Mouse (Mus musculus) kidney, postnatal 36 days (tissue): ENCODE data around the gene Rer1.

Experiments
- DNase-seq, 2 experiments: peaks; one replicate each; pipeline ENCODE4 v3.0.0; 2021 to 2022; ENCODE audit warnings: mixed read lengths in 2 of 2

Rer1 gene

DNA sequence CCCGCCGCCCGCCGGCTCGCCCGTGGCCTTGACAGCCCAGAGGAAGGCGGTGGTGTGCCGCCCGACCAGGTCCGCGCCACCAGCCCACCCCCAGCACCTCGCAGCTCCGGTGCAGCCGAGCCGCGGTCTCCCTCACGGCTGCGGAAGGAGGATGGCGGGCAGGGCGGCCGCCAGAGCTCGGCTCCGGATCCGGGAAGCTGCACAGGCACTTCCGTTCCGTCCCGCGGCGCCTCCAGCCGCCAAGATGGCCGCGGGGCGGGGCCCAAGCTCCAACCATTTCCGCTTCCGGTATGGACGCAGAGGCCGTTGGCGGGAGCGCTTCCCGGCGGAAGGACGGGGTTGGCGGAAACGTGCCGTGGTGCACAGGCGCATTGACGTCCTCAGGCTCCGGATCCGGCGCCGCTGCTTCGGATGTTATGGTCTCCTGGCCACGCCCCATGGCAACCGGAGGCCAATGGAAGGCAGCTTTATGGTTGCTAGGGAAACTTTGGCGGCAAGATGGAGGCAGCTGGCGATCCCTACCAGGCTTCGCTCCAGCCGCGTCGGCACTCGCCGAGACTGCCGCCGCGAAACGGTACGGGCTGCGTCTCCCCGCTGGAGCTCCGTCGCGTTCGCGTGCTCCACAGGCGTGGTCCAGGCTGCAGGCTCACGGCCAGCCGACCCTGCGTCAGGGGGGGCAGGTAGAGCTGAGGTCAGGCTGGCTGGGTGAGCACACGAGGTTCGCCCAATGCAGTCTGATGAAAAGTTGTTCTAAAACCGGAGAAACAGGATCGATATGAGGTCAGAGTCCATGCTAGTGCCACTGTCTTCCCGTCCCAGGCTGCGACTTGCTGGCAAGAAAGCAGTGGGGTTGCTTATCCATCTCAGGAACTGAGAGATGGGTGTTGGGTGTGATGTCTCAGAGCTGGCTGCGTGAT is at the start of gene Rer1, which contains the start of gene Morn1:
TSS of gene Rer1 (minus strand) at position 275 of the 917 bp plus-strand sequence.
TSS of gene Morn1 (plus strand) at position 470 of the 917 bp plus-strand sequence.
- DNase-seq = peak; percentile 100

DNA sequence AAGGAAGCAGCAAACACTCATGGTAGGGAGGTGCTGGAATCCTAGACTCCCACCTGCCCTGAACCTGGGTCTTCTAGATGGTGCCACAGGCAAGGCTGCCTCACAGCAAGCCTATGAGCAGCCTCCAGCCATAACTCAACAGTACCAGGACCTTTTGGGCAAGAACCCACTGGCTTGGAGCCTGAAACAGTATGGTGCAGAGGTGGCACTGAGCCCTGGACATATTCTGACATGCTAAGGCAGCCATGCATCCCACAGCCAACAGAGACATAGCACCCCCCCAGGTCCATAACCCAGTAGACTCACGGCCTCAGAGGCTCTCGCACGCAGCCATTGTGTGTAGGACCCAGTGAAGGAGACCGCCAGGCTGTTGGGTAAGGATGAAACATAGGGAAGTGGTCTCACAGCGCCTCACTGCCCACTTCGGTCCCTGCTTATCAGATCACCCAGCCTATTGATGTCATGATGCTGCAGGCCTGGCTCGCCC is 48.5 kb upstream of the Rer1 start:
- no peak for DNase-seq

DNA sequence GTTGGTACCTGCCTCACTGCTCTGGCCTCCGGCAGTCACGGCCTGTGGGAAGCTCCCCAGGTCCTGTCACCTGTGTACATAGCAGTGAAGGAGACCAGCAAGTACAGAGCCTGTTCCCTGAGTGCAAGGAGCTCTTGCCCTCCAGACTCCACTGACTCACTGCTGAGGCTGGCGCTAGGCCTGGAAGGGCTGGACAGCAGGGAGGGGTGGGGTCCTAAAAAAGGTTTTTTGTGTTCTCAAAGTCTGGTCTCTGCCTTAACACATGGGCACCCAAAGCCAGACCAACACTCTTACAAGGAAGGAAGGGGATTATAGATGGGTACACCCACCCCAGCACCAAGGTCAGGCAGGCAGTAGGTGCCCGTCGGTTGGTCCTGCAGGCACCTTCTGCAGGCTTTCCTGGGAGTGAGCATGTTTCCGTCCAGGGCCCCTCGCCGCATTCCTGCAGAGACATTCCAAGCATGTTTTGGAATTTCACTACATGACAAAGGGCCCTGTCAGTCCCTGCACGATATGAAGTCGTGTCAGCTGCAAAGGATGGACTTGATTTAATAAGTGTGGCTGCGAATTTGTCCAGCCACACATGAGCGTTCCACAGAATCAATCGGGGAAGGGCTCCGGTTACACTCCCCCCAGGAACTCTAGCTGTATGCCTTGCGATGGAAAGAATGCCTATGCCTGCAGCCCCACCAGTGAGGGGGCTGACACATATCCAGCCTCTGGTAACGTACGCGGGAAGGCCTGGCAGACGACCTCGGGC is 47.7 kb upstream of the Rer1 start:
- DNase-seq = no peak

GRCm38 (mm10) chr4:155133188-155133587 is 47.0 kb upstream of the Rer1 start:
- DNase-seq = no peak

DNA sequence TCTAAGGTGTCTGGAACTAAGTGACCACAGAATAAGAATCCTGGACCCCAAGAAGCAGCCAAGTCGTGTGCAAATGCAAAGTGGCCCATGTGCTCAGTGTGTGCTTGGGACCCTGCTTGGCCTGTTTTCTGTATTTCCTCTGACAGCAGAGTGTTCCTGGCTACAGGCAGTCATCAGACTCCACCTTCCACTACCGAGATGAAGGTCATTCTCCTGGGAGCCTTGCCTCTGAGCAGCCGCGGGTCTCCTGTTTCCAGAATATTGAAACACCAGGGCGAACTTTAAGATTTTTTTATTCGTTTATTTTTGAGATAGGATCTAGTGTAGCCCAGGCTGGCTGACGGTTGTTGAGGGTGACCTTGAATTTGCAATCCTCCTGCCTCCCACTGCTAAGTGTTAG is 44.4 kb upstream of the Rer1 start:
- DNase-seq = no peak

- DNase-seq = no peak
Measured at GRCm38 (mm10) chr4:155129996-155130395, 43.8 kb upstream of the Rer1 start.

DNA sequence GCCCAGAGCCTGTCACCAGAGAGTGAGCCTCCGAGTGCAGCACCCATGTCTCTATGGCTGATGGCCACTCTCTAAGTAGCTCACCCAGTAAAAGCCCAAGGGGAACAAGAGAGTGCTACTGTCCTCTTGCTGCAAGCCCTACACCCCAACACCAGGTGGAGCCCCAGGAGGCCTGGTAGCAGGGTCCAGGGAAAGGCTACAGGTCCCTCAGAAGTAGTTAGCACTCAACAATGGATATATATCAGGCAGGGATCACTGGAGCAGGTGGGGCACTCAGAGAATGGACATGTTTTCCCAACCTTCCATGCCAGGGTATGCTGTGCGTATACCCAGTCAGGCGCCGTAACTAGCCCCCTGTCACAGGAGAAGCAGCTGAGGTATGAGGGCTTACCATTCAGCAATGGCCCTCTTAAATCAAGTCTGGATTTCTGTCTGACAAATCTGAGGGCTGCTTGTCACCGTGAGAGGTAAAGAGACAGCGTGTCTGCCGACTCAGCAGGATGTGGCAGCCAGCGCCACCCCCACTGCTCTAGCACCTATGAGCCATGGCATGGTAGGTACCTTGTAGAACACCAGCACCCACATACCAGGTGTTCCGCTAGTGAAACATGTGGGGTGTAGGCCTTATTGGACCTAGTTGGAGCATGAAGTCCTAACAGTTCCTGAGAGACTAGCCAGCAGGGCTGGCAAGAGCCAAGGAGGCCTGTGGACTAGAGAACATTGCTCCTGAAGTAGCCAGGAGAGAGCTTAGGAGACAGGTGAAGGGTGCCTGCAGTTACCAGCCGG is 43.1 kb upstream of the Rer1 start:
- peak; percentile 64 to 83 for DNase-seq

GRCm38 (mm10) chr4:155128411-155128810 is 42.2 kb upstream of the Rer1 start:
- no peak for DNase-seq

DNA sequence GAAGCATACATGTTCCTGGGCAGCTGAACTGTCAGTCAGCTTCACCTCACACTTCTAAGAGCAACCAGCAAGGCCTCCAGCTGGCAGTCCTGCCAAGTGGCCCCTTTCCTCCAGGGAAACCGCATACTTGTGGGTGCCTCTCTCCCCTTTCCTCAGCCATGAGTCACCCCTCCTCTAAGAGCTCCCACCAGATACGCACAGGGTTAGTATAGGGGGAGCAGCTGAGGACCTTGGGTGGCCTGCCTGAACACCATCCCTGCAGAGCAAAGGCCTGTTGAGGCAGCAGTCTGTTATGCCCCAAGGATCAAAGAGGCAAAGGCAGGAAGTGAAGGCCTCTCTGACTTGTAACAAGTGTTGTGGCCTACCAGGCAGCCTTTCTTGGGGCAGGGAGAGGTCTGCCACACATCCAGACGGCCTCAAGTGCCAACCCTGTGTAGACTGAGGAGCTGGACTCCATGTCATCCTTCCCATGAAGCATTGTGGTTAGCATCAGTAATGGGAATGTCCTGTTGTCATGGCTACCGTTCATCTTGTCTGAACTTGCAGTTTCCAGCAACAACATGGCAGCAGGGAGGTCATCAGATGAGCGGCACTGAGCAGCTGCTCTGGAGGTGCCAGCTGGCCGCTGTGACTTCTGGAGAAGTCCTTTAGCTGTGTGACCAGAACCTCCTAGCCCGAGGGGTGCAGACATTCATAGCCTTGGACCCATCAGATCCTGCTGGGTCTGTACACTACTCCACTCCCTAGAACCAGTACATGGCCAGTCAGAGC is 40.6 kb upstream of the Rer1 start:
- no peak for DNase-seq

GRCm38 (mm10) chr4:155126194-155126593 is 40.0 kb upstream of the Rer1 start:
- DNase-seq = no peak

DNA sequence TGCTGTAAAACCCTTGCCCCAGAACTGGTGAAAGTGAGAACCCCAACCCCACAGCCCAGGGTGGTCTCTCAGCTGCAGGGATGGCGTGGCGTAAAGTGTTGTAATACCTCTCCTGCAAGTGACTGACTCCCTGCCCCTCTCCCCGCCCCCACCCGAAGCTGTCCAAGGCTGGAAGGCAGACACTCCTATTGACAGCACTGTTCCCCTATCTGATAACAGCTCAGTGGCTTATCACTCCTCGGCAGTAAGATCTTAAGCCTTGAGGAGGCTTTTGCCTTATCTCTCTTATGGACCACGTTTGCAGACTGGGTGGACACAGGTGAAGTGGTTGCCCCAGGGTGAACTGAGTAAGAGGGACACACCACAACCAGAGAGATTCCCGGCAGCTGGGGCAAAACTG is 39.1 kb upstream of the Rer1 start:
- no peak for DNase-seq

- peak; percentile 42 to 63 for DNase-seq
Measured at GRCm38 (mm10) chr4:155123868-155124534, 37.8 kb upstream of the Rer1 start.

GRCm38 (mm10) chr4:155122444-155123040 is 36.4 kb upstream of the Rer1 start:
- peak; percentile 27 to 51 for DNase-seq

DNA sequence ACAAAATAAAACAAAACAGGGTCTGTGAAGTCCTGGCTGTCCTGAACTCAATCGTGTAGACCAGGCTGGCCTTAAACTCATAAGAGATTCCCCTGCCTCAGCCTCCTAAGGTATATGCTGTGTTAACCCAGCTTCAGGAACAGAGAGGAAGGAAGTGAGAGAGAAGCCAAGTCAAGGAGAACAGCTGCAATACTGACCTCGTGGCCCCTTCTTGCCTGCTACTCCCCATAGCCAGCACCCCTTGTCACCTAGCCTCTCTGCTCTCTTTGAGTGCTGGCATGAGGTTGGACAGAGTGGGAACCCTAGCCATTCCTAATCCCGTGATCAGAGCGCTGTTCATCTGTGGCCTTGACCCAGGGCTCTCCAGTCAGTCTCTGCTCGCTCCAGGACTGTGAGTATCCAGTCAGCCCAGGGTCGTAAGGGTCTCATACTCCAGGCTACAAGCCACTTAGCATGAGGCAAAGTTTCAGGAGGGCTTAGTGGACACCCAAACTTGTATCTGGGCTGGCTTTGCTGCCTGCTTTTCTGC is 35.8 kb upstream of the Rer1 start:
- no peak for DNase-seq

DNA sequence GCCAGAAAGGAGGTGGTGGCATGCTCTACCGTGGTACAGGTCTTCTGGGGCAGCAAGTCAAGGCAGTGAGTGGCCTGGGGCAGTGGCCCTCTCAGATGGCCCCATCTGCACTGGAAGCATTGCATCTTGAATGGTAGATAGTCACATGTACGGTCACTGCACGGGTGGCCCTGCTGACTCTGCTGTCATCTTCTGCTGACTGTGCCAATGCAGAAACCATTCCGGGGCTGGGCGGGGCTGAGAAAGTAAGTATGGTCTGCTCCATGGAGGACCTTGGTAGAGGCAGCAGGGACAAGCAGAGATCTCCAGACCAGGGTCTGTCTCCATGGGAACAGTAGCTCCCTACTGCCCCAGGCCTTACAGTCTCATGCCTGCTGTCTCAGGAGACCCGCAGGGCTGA is 35.0 kb upstream of the Rer1 start:
- no peak for DNase-seq

DNA sequence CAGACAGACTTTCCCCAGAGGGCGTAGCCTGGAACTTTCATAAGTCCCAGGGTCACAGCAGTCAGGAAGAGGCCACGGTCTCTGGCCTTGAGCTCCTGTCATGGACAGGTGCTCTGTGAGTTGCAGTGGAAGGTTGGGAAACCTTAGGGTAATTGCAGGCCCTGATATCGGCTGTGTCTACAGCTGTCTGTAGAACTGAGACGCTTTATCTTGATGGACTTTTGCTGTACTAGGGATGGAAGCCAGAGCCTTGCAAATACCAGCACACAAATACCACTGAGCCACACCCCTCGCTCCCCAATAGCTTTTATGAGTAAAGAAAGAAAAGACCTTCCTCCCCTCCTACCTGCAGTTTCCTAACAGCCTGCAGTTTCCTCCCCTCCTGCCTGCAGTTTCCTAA is 34.4 kb upstream of the Rer1 start:
- no peak for DNase-seq

- no peak for DNase-seq
Measured at GRCm38 (mm10) chr4:155120038-155120437, 33.9 kb upstream of the Rer1 start.

DNA sequence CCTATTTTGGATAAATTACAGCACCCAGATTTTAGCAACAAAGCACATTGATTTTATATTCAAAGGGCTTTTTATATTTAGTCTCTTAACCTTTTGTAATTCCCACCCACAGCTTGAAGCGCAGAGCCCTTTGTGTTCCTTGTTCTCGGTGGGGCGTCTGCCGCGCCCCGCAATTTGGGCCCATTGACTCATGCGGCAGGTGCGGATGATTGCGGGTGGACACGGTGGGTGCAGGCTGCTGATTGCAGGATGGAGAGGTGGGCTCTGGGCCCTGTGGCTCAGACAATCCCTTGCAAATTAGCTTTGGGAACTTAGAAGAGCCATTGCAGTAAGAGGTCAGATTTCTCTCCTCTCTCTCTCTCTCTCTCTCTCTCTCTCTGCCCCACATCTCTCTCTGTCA is 32.1 kb upstream of the Rer1 start:
- DNase-seq = no peak

DNA sequence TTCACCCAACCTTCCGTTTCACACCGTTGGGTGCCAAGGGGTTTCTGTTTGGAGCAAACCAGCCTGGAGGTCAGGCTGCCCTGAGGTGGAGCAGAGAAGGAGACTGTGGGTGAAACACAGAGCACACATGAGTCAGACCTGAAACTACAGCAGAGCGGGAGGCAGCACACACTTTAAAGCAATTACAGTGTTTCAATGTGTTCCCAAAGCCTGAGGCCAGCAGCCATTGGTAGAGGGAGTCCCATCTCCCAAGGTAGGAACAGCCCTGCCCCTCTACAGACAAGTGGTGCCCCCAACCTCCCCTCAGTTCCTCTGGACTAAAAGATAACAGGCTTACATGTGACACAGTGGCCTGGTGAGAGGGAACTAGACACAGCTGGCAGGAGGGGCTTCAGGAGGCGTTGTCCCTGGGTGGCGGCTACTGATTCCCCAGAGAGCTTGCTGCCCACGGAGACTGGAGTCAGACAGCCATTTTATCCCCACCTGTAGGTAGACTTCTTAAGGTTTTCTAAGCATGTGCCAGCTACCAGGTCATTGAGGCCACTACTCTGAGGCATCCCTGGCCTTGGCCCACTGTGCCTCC is 31.3 kb upstream of the Rer1 start:
- no peak for DNase-seq

DNA sequence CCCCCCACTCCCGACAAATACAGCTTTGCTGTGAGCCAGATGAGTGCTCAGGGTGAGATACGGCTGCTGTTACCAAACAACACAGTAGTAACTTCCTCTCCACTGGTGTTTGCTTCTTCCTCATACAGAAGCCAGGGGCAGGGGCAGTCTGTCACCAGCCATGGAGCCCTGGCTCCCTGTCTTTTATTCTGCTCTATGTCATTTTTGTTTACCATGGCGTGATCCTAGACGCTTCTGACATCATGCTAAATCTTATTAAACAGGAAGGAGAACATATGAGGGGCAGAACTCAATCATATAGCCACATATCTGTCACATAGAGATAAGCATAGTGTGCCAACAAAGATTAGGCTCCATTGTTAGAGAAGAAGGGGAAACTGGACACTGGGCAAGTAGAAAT is 30.4 kb upstream of the Rer1 start:
- DNase-seq = no peak
